Mouse (Mus musculus) limb, embryonic 11.5 days (tissue): ENCODE measurements around the gene Psmc3. TPM values are rescaled to one million over a fixed set of nuclear protein-coding genes. Genes with fewer than 3 reads are reported as not detected.

Experiments used
- polyA plus RNA-seq: library from polyadenylated mRNA; unstranded; fragments of >200 nt; fragmentation: Nextera tagmentation; extraction: Ambion mirVana; gene quantifications from 2 replicates; pipeline ENCODE4 v1.2.1, GENCODE M21; 2014

The Psmc3 gene
- polyA plus RNA-seq, 1 experiment from 2014 or later = 440 TPM

Other genes starting within 250 kb of the Psmc3 start
- 220 and 227 TPM in 2 replicates for gene Mtch2, start 206.9 kb upstream of the Psmc3 start, polyA plus RNA-seq
- 9.2 and 10.2 TPM in 2 replicates for gene C1qtnf4, start 168.1 kb upstream of the Psmc3 start, polyA plus RNA-seq
- gene Kbtbd4, start 149.3 kb upstream of the Psmc3 start, polyA plus RNA-seq = 47.5 and 53.7 TPM in 2 replicates
- gene Ndufs3, start 149.2 kb upstream of the Psmc3 start, polyA plus RNA-seq = 206 and 229 TPM in 2 replicates
- 75.2 and 91.1 TPM in 2 replicates for gene Celf1, start 113.6 kb upstream of the Psmc3 start, polyA plus RNA-seq
- gene Rapsn, start 18.4 kb upstream of the Psmc3 start, polyA plus RNA-seq = 2.7 and 4.4 TPM in 2 replicates
- 27.1 and 29.8 TPM in 2 replicates for gene Slc39a13, start 16.4 kb downstream of the Psmc3 start, polyA plus RNA-seq
- 1.9 and 2.4 TPM in 2 replicates for gene Spi1, start 28.4 kb downstream of the Psmc3 start, polyA plus RNA-seq
- 0.11 and 0.29 TPM in 2 replicates for gene Mybpc3, start 64.1 kb downstream of the Psmc3 start, polyA plus RNA-seq
- gene Madd, start 129.8 kb downstream of the Psmc3 start, polyA plus RNA-seq = 6.8 and 8.1 TPM in 2 replicates
- gene Nr1h3, start 148.8 kb downstream of the Psmc3 start, polyA plus RNA-seq = 1.1 and 2.0 TPM in 2 replicates
- gene Acp2, start 148.9 kb downstream of the Psmc3 start, polyA plus RNA-seq = 32.0 and 33.2 TPM in 2 replicates
- gene Ddb2, start 183.0 kb downstream of the Psmc3 start, polyA plus RNA-seq = 16.3 and 18.5 TPM in 2 replicates
- gene Pacsin3, start 201.9 kb downstream of the Psmc3 start, polyA plus RNA-seq = 29.5 and 31.8 TPM in 2 replicates
- gene Arfgap2, start 211.0 kb downstream of the Psmc3 start, polyA plus RNA-seq = 89.4 and 100 TPM in 2 replicates